Mouse (Mus musculus) forebrain, postnatal 0 days (tissue): ENCODE results near the gene Slc9a3. TPM values are rescaled to one million over a fixed set of nuclear protein-coding genes. Genes with fewer than 3 reads are reported as not detected.
A peak's percentile ranks its signal among the peaks of the same experiment; 100 is the strongest.

Experiments used
- ATAC-seq: fragments of 200-750 bp; cut with Nextera tagmentation; 2 replicates; pipeline ENCODE4 v1.8.0; 2017; ENCODE audit warnings: mild to moderate bottlenecking, moderate library complexity
- DNase-seq: peaks from one replicate; pipeline ENCODE4 v3.0.0-alpha.2; 2015
- H3K27ac ChIP-seq: fragments of 300-500 bp; sonication (generic); 2 replicates; pipeline ENCODE4 v1.5.1; 2014; ENCODE audit warnings: low read depth, mild to moderate bottlenecking, antibody characterized with exemption, low read length, moderate library complexity, mixed read lengths
- H3K27me3 ChIP-seq: fragments of 300-500 bp; sonication (generic); 2 replicates; pipeline ENCODE4 v1.6.1; 2014; ENCODE audit warnings: mild to moderate bottlenecking, low read length, mixed read lengths; ENCODE audit not compliant: insufficient read depth
- H3K36me3 ChIP-seq: fragments of 300-500 bp; sonication (generic); 2 replicates; pipeline ENCODE4 v1.6.1; 2014; ENCODE audit warnings: mild to moderate bottlenecking, moderate library complexity; ENCODE audit not compliant: insufficient read depth
- H3K4me1 ChIP-seq: fragments of 300-500 bp; sonication (generic); 2 replicates; pipeline ENCODE4 v1.6.1; 2014; ENCODE audit warnings: antibody characterized with exemption; ENCODE audit not compliant: insufficient read depth
- H3K4me2 ChIP-seq: fragments of 300-500 bp; sonication (generic); 2 replicates; pipeline ENCODE4 v1.6.1; 2014; ENCODE audit warnings: low read depth, mild to moderate bottlenecking, moderate library complexity
- H3K4me3 ChIP-seq: fragments of 300-500 bp; sonication (generic); 2 replicates; pipeline ENCODE4 v1.5.1; 2014; ENCODE audit warnings: low read depth, low read length, mixed read lengths
- H3K9ac ChIP-seq: fragments of 300-500 bp; sonication (generic); 2 replicates; pipeline ENCODE4 v1.6.1; 2014; ENCODE audit warnings: mild to moderate bottlenecking
- H3K9me3 ChIP-seq: fragments of 300-500 bp; sonication (generic); 2 replicates; pipeline ENCODE4 v1.6.1; 2016; ENCODE audit warnings: low read length
- CTCF ChIP-seq: sonication (generic); IDR thresholded peaks from 2 replicates; pipeline ENCODE4 v1.5.1; 2016; ENCODE audit warnings: antibody characterized with exemption, control low read depth, low read depth
- WGBS: fragments of 180-500 bp; shearing (Covaris S2); extraction: QIAGEN DNeasy Blood & Tissue Kit; methylation state at CpG from one replicate; pipeline ENCODE4 v1.1.7; 2014; 5-methylcytosine and 5-hydroxymethylcytosine counted together
- polyA plus RNA-seq: library from polyadenylated mRNA; unstranded; fragments of >200 nt; fragmentation: Nextera tagmentation; extraction: Ambion mirVana; gene quantifications from 2 replicates; pipeline ENCODE4 v1.2.1, GENCODE M21; 2015
- total RNA-seq: library from RNA; depleted of rRNA; stranded (reverse); fragments of >200 nt; gene quantifications from 2 replicates; pipeline ENCODE4 v1.2.3, GENCODE M21; 2014

The Slc9a3 gene
- total and polyA plus RNA-seq, 2 experiments from 2014 or later, result 0.29 to 0.40 TPM

- 90% methylated on average over 10 of the region's 10 CpGs for WGBS
- H3K4me3 ChIP-seq, result no peak overlapping the region
Measured at GRCm38 (mm10) chr13:74169446-74170164, 48.3 kb downstream of the Slc9a3 start.

GRCm38 (mm10) chr13:74172036-74172435, 50.8 kb downstream of the Slc9a3 start:
- Histone ChIP-seq H3K36me3 (peaks cover 63% of the 10 kb centered on the region), H3K4me3 (no peak overlapping the region), H3K9me3 (no peaks in the 10 kb centered on the region), H3K9ac (no peak overlapping the region), H3K4me2 (no peak overlapping the region), H3K27me3 (no peaks in the 10 kb centered on the region), H3K4me1 (peaks cover 1% of the 10 kb centered on the region; the same call in 1 of the 2 replicates), H3K27ac (no peak overlapping the region)
- ATAC-seq (no peak), DNase-seq (no peak)
- 96% methylated on average over 5 of the region's 5 CpGs for WGBS
- TF ChIP-seq CTCF, result no peak

More at GRCm38 (mm10) chr13:74169446-74170164, 48.3 kb downstream of the Slc9a3 start:
- H3K9ac ChIP-seq, result no peak overlapping the region
- DNase-seq (no peak), ATAC-seq (no peak)
- H3K9me3 ChIP-seq, result no peaks in the 10 kb centered on the region
- no peaks in the 10 kb centered on the region for H3K27me3 ChIP-seq
- H3K4me2 ChIP-seq, result no peak overlapping the region
- H3K36me3 ChIP-seq, result peaks cover 45% of the 10 kb centered on the region
- H3K4me1 ChIP-seq, result peaks cover 9% of the 10 kb centered on the region
- no peak for TF ChIP-seq CTCF
- no peak overlapping the region for H3K27ac ChIP-seq

- H3K36me3 ChIP-seq, result peaks cover 64% of the 10 kb centered on the region
- H3K4me3 ChIP-seq, result no peak overlapping the region
- H3K27ac ChIP-seq, result no peak overlapping the region
- no peak for TF ChIP-seq CTCF
- no peak for ATAC-seq
- H3K4me1 ChIP-seq, result no peaks in the 10 kb centered on the region
- no peak for DNase-seq
- no peaks in the 10 kb centered on the region for H3K9me3 ChIP-seq
- no peaks in the 10 kb centered on the region for H3K27me3 ChIP-seq
- no peak overlapping the region for H3K9ac ChIP-seq
- H3K4me2 ChIP-seq, result no peak overlapping the region
- 91% methylated on average over 5 of the region's 5 CpGs for WGBS
Measured at GRCm38 (mm10) chr13:74183011-74183695, 61.9 kb downstream of the Slc9a3 start.

GRCm38 (mm10) chr13:74192613-74193012, 71.4 kb downstream of the Slc9a3 start:
- no peaks in the 10 kb centered on the region for H3K4me1 ChIP-seq
- no peak overlapping the region for H3K27ac ChIP-seq
- ATAC-seq (peak; percentile 50; the same call in 1 of the 2 replicates), DNase-seq (peak; percentile 33)
- 82% methylated on average over 6 of the region's 6 CpGs for WGBS
- no peak overlapping the region for H3K4me3 ChIP-seq
- H3K9me3 ChIP-seq, result no peaks in the 10 kb centered on the region
- H3K4me2 ChIP-seq, result no peak overlapping the region
- peak; percentile 62 for TF ChIP-seq CTCF
- peaks cover 52% of the 10 kb centered on the region for H3K36me3 ChIP-seq
- H3K27me3 ChIP-seq, result no peaks in the 10 kb centered on the region
- H3K9ac ChIP-seq, result no peak overlapping the region

- 93% methylated on average over 3 of the region's 3 CpGs for WGBS
- Histone ChIP-seq H3K4me3 (no peak overlapping the region), H3K4me2 (no peak overlapping the region), H3K36me3 (peaks cover 38% of the 10 kb centered on the region), H3K9me3 (no peaks in the 10 kb centered on the region), H3K4me1 (no peaks in the 10 kb centered on the region), H3K27me3 (no peaks in the 10 kb centered on the region), H3K27ac (no peak overlapping the region), H3K9ac (no peak overlapping the region)
- TF ChIP-seq CTCF, result no peak
- ATAC-seq (no peak), DNase-seq (no peak)
Measured at GRCm38 (mm10) chr13:74196451-74196850, 75.2 kb downstream of the Slc9a3 start.

- Histone ChIP-seq H3K4me3 (peak within 1 kb of the TSS; percentile 72), H3K4me2 (peak within 1 kb of the TSS; percentile 63), H3K4me1 (peaks cover 11% of the 10 kb centered on the region), H3K36me3 (peaks cover 12% of the 10 kb centered on the region), H3K9me3 (no peaks in the 10 kb centered on the region), H3K27me3 (no peaks in the 10 kb centered on the region), H3K27ac (peak within 1 kb of the TSS; percentile 86), H3K9ac (peak within 1 kb of the TSS; percentile 76)
- 3% methylated on average over 39 of the region's 39 CpGs for WGBS
- no peak; the same call in 1 of the 2 replicates for TF ChIP-seq CTCF
- ATAC-seq, result peak; percentile 99
- peak; percentile 92 for DNase-seq
Measured at GRCm38 (mm10) chr13:74208317-74208985, 87.2 kb downstream of the Slc9a3 start, which contains the start of gene Exoc3. Gene Exoc3, minus strand, starts transcription at chr13:74208732.

GRCm38 (mm10) chr13:74208986-74209345, 87.7 kb downstream of the Slc9a3 start:
- Histone ChIP-seq H3K27me3 (no peaks in the 10 kb centered on the region), H3K27ac (peak overlapping the region; percentile 86), H3K36me3 (peaks cover 9% of the 10 kb centered on the region), H3K4me2 (peak overlapping the region; percentile 63), H3K9ac (peak overlapping the region; percentile 76), H3K4me1 (peaks cover 11% of the 10 kb centered on the region), H3K4me3 (peak overlapping the region; percentile 72), H3K9me3 (no peaks in the 10 kb centered on the region)
- 15% methylated on average over 12 of the region's 12 CpGs for WGBS
- DNase-seq (no peak), ATAC-seq (peak; percentile 61)
- TF ChIP-seq CTCF, result no peak
